Mouse (Mus musculus) lung, postnatal 10 days (tissue): Measurements from ENCODE around the gene Fuca2.

ENCODE experiments used
- DNase-seq: peaks from one replicate; pipeline ENCODE4 v3.0.0; 2021

The Fuca2 gene

DNA sequence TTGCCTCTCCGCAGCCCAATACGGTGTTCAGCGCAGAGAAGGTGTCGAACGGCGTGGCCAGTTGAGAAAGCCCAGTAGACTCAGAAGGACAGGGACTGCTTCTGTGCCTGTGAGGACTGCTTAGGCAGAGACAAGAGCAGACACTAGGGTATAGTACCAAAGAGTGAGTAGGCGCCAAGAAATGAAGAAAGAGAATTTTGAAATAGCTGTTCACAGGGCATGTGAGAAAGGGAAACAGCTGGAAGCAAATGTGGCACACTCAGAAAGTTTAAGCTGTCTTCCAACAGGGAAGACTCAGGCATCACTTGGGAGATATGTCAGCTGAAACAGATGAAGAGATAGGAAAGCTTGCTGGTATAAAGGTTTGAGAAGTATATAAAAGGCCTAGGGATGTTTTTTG is 37.4 kb downstream of the Fuca2 start:
- peak; percentile 18 for DNase-seq

DNA sequence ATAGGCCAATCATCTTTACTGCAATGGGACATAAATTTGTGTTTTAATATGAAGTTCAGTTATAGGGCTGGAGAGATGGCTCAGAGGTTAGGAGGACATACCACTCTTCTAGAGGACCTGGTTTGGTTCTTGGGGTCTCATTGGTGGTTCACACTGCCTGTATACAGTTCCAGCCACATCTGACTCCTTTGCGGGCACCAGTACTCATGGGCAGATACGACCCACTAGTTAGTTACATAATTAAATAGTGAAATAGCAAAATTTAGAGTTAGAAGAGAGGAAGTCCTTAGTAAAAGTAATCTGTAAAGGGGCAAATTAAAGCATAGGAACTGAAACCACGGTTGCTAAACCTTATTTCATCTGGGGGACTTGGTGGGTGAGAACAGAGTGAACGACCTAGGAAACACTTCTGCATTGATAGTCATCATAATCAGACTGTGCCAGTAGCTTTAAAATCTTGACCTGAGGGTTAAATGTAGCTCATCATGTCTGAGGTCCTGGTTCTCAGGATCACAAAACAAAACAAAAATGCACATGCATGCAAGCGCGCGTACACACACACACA is 40.5 kb downstream of the Fuca2 start:
- DNase-seq, result no peak

DNA sequence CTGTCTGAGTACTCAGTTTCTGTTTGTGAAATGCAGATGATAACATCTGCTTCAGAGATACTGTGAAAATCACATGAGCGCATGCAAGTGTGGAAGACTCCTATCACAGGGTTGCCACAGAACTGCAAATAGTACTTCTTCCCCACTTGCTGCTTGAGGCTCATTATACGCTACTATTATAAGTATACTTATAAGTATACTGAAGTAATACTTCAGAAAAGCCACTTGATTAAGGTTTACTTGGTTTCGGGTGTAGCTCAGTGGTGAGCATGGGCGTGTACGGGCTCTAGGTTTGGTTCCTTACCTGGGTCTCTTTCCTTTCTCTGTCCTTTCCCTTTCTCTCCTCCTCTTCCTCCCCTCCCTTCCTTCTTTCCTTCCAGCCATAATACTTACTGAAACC is 42.4 kb downstream of the Fuca2 start:
- DNase-seq, result no peak

DNA sequence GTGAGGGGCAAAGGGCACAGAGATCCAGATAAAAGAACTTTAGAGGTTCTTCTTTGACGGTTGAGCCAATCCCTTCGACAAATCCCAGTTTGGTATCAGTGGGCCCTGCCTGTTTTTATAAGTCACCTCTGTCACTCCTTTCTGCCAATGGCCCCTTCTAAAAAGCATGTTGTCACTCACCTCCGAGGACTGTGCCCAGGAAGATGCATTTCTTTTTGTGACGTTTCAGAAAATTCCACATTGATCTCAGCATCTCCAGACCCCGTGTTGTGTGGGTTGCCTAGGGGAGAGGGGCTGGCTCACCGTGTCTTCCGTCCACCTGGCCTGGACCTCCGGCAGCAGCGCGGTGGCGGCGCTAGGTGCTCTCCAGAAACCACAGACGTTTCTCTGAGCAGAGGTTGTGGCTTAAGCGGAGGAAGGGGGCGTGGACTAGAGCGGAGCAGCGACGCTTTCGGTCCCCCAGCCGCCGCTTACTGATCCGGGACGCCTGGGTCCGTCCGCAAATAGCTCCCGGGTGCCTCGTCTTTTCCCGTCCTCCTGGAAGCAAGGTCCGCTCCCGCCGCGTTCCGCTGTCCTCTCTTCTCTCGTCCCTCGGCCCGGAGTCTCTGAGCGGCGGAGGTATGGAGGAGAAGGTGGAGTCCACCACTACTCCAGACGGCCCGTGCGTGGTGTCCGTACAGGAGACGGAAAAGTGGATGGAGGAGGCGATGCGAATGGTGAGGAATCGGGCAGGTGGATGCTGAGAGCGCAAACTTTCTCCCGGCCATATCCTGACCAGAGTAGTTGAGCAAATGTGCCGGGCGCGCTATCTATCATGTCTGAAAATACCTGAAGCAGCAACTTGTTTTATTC is 53.5 kb downstream of the Fuca2 start, which contains the start of the genes Adat2 and Pex3:
TSS of gene Adat2 (plus strand) at position 249 of the 852 bp plus-strand sequence.
TSS of gene Pex3 (minus strand) at position 497 of the 852 bp plus-strand sequence.
- peak; percentile 94 for DNase-seq

DNA sequence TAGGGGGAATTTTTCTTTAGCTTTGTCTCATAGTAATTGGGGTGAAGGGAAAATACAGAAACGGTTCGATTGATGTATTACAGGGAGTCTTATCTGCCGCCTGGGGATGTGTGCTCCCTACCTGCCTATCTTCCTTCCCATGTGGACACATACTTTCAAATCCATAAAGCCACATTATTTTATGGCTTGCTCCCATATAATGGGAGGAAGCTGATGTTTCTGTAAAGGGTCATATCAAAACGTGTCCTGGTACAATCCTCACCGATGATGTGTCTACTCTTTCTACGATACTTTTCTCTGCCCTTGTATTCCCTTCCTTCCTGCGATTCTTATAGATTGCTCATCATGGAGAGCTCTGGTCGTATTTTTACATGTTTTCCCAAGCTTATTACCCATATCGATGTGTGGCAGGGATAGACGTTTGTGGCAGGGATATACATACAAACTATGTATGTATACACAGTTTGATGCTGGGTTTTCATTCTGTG is 54.2 kb downstream of the Fuca2 start:
- no peak for DNase-seq

DNA sequence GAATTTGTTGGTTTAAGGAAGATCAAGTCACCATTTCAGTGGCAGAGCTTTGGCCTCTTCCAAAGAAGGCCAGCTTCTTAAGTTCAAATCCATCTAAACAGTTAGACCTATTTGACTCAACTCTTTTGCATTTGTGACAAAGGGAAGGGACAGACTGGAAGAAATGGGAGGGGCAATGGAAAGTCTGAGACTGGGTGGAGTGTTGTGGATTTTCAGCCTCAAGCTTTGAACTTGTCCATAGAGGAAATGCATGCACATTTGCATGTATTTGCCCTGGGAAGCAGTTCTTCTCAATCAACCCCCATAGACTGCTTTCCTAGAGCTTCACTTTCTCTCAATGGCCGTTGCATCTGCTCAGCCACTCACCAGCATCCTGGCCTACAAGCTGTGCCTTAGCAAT is 55.0 kb downstream of the Fuca2 start:
- DNase-seq, result no peak

GRCm38 (mm10) chr10:13560014-13560674 is 60.8 kb downstream of the Fuca2 start:
- no peak for DNase-seq

- DNase-seq, result peak; percentile 68
Observed at GRCm38 (mm10) chr10:13564364-13565079, 65.2 kb downstream of the Fuca2 start.

- DNase-seq, result no peak
Observed at GRCm38 (mm10) chr10:13565080-13565448, 65.7 kb downstream of the Fuca2 start.

- no peak for DNase-seq
Observed at GRCm38 (mm10) chr10:13566393-13566792, 67.1 kb downstream of the Fuca2 start.
